Mouse (Mus musculus) G1E (cell line): ENCODE measurements around the gene Cgn. TPM values are rescaled to one million over a fixed set of nuclear protein-coding genes. Genes with fewer than 3 reads are reported as not detected.

ENCODE experiments used
- ATAC-seq: 2 replicates; pipeline ENCODE4 v1.8.0; 2016; ENCODE audit warnings: mild to moderate bottlenecking; ENCODE audit not compliant: insufficient number of reproducible peaks, poor library complexity, low FRiP score, severe bottlenecking; ENCODE audit errors: extremely low read depth
- DNase-seq: peaks from one replicate; pipeline ENCODE4 v3.0.0; 2012; ENCODE audit warnings: low spot score
- H3K27me3 ChIP-seq: 2 replicates; pipeline ENCODE4 v1.6.1; 2012; ENCODE audit warnings: mild to moderate bottlenecking, low read length, inconsistent platforms; ENCODE audit not compliant: insufficient read depth
- H3K36me3 ChIP-seq: replicated peaks from 2 replicates; pipeline ENCODE3; 2012; ENCODE audit warnings: mild to moderate bottlenecking, inconsistent platforms
- H3K4me1 ChIP-seq: 2 replicates; pipeline ENCODE4 v1.6.1; 2012; ENCODE audit warnings: low read depth, low read length, inconsistent platforms, mixed read lengths; ENCODE audit not compliant: insufficient read depth
- H3K4me3 ChIP-seq: 2 replicates; pipeline ENCODE4 v1.5.1; 2012; ENCODE audit warnings: low read depth, mild to moderate bottlenecking, inconsistent platforms, low read length, moderate library complexity, mixed read lengths
- H3K9me3 ChIP-seq: replicated peaks from 2 replicates; pipeline ENCODE4 v1.6.1; 2012; ENCODE audit warnings: inconsistent platforms
- CTCF ChIP-seq: IDR thresholded peaks from 2 replicates; pipeline ENCODE4 v1.5.1; 2012; ENCODE audit warnings: low read depth, low read length, inconsistent platforms, mixed read lengths
- GATA1 ChIP-seq: IDR thresholded peaks from 2 replicates; pipeline ENCODE4 v1.6.1; 2012; ENCODE audit warnings: borderline replicate concordance, low read length, inconsistent platforms, mixed read lengths
- GATA2 ChIP-seq: IDR thresholded peaks from 2 replicates; pipeline ENCODE4 v1.6.1; 2012; ENCODE audit warnings: low read depth, low read length, inconsistent platforms, borderline replicate concordance
- POLR2AphosphoS5 ChIP-seq: IDR thresholded peaks from 2 replicates; pipeline ENCODE4 v1.6.1; 2012; ENCODE audit warnings: low read depth, low read length, inconsistent platforms; ENCODE audit not compliant: insufficient replicate concordance
- TAL1 ChIP-seq: conservative IDR thresholded peaks from 2 replicates; pipeline ENCODE4 v1.6.1; 2012; ENCODE audit warnings: low read depth, low read length, inconsistent platforms, mixed read lengths
- polyA plus RNA-seq: library from polyadenylated mRNA; stranded (reverse); fragments of >175 nt; gene quantifications from 2 replicates; pipeline ENCODE4 v1.2.3, GENCODE M21; 2012
- total RNA-seq, 2 experiments: library from RNA; stranded (forward) in 1 of 2; stranded (reverse) in 1 of 2; fragments of 200-1000 nt in 1 of 2; fragments of >200 nt in 1 of 2; fragmentation: Nextera tagmentation in 1 of 2; gene quantifications; 2 replicates each; pipeline ENCODE4 v1.2.3; 2014 to 2017

Cgn gene
- total and polyA plus RNA-seq, 3 experiments = 0.01 to 0.11 TPM; not detected in 1

DNA sequence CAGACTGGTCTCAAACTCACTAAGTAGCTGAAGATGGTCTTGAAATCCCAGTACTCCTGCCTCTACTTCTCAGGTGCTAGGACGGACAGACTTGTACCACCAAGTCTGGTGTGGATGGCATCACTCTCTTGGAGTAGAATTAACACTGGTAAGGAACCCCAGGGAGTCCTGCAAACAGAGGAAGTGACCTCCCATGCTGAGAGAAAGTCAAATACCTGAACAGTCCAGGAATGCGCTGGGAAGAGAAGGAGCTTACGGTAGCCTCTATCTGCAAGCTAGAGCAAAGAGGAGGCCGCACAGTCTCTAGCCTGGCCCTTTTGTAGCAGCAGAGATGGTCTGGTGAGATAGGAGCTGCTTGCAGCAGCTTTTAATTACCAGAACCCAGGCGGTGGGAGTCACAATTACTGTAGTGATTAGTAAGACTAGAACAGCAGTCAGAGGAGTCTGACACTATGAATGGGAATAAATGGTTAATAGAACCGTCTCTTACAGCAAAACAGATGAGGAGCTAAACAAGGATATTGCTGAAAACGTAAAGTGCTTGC is 9.4 kb upstream of the Cgn start:
- no peak overlapping the region for H3K4me3 ChIP-seq
- TF ChIP-seq POLR2AphosphoS5 (no peak), GATA2 (no peak), TAL1 (no peak), GATA1 (no peak), CTCF (no peak)
- no peaks in the 10 kb centered on the region for H3K36me3 ChIP-seq
- H3K9me3 ChIP-seq = no peaks in the 10 kb centered on the region
- H3K27me3 ChIP-seq = peaks cover 31% of the 10 kb centered on the region
- ATAC-seq (no peak), DNase-seq (no peak)
- H3K4me1 ChIP-seq = no peaks in the 10 kb centered on the region

DNA sequence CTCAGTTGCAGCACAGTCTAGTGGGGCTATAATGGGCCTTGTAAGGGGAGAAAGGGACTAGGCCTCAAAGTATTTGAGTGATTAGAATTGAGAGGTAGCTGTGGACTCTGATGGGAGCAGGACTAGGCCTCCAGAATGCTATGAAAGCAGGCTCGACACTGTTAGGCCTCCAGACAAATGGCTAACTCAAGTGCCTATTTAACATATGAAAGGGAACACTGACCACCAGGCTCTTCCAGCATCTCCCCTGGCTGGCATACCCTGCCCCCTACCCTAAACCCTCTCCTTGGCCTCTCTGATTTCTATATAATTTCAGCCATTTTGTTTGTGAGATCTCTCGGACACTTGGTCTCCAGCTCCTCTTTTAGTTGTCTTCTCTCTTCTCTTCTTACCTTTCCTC is 8.1 kb upstream of the Cgn start:
- DNase-seq = no peak
- Histone ChIP-seq H3K4me3 (no peak overlapping the region), H3K27me3 (peaks cover 31% of the 10 kb centered on the region), H3K9me3 (no peaks in the 10 kb centered on the region), H3K4me1 (no peaks in the 10 kb centered on the region), H3K36me3 (no peaks in the 10 kb centered on the region)
- no peak for ATAC-seq
- TF ChIP-seq TAL1 = no peak
- no peak for TF ChIP-seq POLR2AphosphoS5
- no peak for TF ChIP-seq GATA2
- no peak for TF ChIP-seq GATA1
- TF ChIP-seq CTCF = no peak

DNA sequence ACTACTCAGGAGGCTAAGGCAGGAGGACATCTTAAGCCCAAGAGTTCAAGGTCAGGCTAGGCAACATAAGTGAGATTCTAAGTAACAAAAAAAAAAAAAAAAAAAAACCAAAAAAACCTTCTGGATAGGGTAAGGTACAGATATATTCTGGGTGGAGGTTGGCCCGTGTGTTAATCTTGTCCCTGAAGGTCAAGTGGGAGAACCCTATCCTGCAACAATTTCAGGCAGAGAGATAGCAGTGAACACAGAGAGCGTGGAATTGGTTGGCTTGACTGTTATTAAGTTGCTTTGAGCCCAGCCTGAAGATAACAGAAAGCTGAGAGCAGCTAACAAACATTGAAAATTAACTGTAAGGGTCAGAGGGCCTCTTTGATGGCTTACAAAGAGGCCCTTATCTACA is 7.4 kb upstream of the Cgn start:
- DNase-seq = no peak

DNA sequence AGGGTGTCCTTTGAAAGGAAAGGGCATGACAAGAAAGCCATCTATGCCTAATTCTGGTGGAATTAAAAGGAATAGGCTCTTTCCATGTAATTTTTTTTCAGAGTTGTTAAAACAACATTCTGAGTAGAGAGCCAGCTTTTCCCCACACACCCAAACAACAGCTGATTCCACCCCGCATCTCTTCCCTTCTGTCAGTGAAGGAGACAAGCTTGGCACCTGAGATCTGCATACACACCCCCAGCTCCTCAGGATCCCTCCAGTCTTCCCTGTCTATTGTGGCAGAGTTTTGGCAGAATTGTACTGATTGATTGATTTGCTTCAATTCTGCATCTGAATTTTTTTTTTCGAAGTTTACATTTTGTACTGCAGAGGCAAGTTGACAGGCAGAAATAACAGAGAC is 6.0 kb upstream of the Cgn start:
- ATAC-seq (no peak), DNase-seq (no peak)
- H3K36me3 ChIP-seq = no peaks in the 10 kb centered on the region

More for the DNA sequence above, 7.4 kb upstream of the Cgn start:
- Histone ChIP-seq H3K27me3 (peaks cover 26% of the 10 kb centered on the region), H3K4me1 (no peaks in the 10 kb centered on the region), H3K4me3 (no peak overlapping the region), H3K9me3 (no peaks in the 10 kb centered on the region), H3K36me3 (no peaks in the 10 kb centered on the region)
- TF ChIP-seq TAL1 = no peak
- no peak for TF ChIP-seq POLR2AphosphoS5
- TF ChIP-seq CTCF = no peak
- no peak for TF ChIP-seq GATA1
- TF ChIP-seq GATA2 = no peak
- ATAC-seq = no peak

DNA sequence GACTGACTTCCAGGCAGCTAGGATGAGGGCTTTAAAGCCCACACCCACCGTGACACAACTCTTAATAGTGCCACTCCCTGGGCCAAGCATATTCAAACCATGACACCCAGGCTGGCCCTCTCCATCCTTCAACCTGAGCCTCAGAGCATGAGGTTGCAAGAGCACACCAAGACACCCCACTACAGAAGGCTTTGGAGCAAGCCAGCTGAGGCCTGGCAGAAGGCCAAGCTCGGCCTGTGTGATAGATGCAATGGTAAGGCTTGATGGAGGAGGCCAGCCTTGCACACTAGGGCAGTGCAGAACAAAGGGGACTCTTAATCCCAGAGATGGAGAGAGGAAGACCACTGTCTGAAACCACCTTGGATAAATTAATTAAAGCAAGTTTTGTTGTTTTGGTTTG is 3.2 kb upstream of the Cgn start:
- H3K4me1 ChIP-seq = peaks cover 12% of the 10 kb centered on the region
- no peak for TF ChIP-seq GATA2
- no peak for TF ChIP-seq TAL1
- TF ChIP-seq GATA1 = no peak
- DNase-seq (no peak), ATAC-seq (no peak)
- no peaks in the 10 kb centered on the region for H3K36me3 ChIP-seq
- no peaks in the 10 kb centered on the region for H3K9me3 ChIP-seq
- H3K4me3 ChIP-seq = no peak overlapping the region
- H3K27me3 ChIP-seq = peaks cover 37% of the 10 kb centered on the region

More for the DNA sequence above, 6.0 kb upstream of the Cgn start:
- TF ChIP-seq POLR2AphosphoS5 (no peak), GATA1 (no peak), GATA2 (no peak), TAL1 (no peak), CTCF (no peak)
- no peak overlapping the region for H3K4me3 ChIP-seq
- peaks cover 21% of the 10 kb centered on the region for H3K27me3 ChIP-seq
- H3K9me3 ChIP-seq = no peaks in the 10 kb centered on the region
- no peaks in the 10 kb centered on the region for H3K4me1 ChIP-seq

DNA sequence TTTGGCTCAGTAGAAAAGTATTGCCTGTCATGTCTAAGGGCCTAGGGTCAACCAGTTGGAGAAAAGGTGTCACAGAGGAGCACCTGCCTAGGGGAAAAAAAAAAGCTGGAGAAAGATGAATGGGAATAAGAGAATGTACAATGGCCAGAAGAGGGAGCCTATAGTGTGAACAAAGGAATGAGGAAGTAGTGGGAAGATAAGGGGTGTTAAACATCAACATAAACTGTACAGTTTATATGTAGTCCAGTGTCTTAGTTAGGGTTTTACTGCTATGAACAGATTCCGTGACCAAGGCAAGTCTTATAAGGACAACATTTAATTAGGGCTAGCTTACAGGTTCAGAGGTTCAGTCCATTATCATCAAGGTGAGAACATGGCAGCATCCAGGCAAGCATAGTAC is 2.8 kb upstream of the Cgn start:
- TF ChIP-seq CTCF = no peak
- TF ChIP-seq POLR2AphosphoS5 = no peak
- no peak for TF ChIP-seq TAL1
- no peak for TF ChIP-seq GATA1
- TF ChIP-seq GATA2 = no peak
- ATAC-seq (no peak), DNase-seq (no peak)

GRCm38 (mm10) chr3:94787122-94787780 is 959 bp upstream of the Cgn start:
- Histone ChIP-seq H3K4me1 (peaks cover 15% of the 10 kb centered on the region), H3K27me3 (peaks cover 56% of the 10 kb centered on the region), H3K4me3 (no peak overlapping the region), H3K36me3 (no peaks in the 10 kb centered on the region), H3K9me3 (no peaks in the 10 kb centered on the region)
- TF ChIP-seq TAL1 (no peak), GATA2 (no peak), GATA1 (no peak), POLR2AphosphoS5 (no peak), CTCF (no peak)
- DNase-seq (no peak), ATAC-seq (no peak)

More for the DNA sequence above, 2.8 kb upstream of the Cgn start:
- H3K4me1 ChIP-seq = peaks cover 12% of the 10 kb centered on the region
- H3K36me3 ChIP-seq = no peaks in the 10 kb centered on the region
- no peak overlapping the region for H3K4me3 ChIP-seq
- peaks cover 41% of the 10 kb centered on the region for H3K27me3 ChIP-seq
- H3K9me3 ChIP-seq = no peaks in the 10 kb centered on the region
